Mouse (Mus musculus) midbrain, embryonic 10.5 days (tissue): ENCODE measurements around the gene Ifnar2. TPM values are rescaled to one million over a fixed set of nuclear protein-coding genes. Genes with fewer than 3 reads are reported as not detected.

Source experiments
- DNase-seq: peaks from one replicate; pipeline ENCODE4 v3.0.0-alpha.2; 2017; ENCODE audit warnings: low spot score
- H3K27ac ChIP-seq: fragments of 300-500 bp; sonication (generic); replicated peaks from 2 replicates; pipeline ENCODE4 v1.5.1; 2016; ENCODE audit warnings: mild to moderate bottlenecking
- H3K27me3 ChIP-seq: fragments of 300-500 bp; sonication (generic); 2 replicates; pipeline ENCODE4 v1.6.1; 2016; ENCODE audit warnings: low read depth, mild to moderate bottlenecking; ENCODE audit not compliant: poor library complexity, severe bottlenecking
- H3K36me3 ChIP-seq: fragments of 300-500 bp; sonication (generic); 2 replicates; pipeline ENCODE4 v1.6.1; 2016; ENCODE audit warnings: mild to moderate bottlenecking, moderate library complexity
- H3K4me1 ChIP-seq: fragments of 300-500 bp; sonication (generic); 2 replicates; pipeline ENCODE4 v1.6.1; 2016
- H3K4me3 ChIP-seq: fragments of 300-500 bp; sonication (generic); 2 replicates; pipeline ENCODE4 v1.5.1; 2016; ENCODE audit warnings: mild to moderate bottlenecking, moderate library complexity
- H3K9me3 ChIP-seq: fragments of 300-500 bp; sonication (generic); replicated peaks from 2 replicates; pipeline ENCODE4 v1.6.1; 2016; ENCODE audit warnings: mild to moderate bottlenecking
- WGBS: fragments of 180-500 bp; shearing (Covaris S2); methylation state at CpG from one replicate; pipeline ENCODE4 v1.1.7; 2016; 5-methylcytosine and 5-hydroxymethylcytosine counted together
- polyA plus RNA-seq: library from polyadenylated mRNA; unstranded; fragments of >200 nt; fragmentation: Nextera tagmentation; extraction: Ambion mirVana; gene quantifications from 2 replicates; pipeline ENCODE4 v1.2.1, GENCODE M21; 2016

Gene Ifnar2
- polyA plus RNA-seq, 1 experiment from 2014 or later, result 27.9 TPM

DNA sequence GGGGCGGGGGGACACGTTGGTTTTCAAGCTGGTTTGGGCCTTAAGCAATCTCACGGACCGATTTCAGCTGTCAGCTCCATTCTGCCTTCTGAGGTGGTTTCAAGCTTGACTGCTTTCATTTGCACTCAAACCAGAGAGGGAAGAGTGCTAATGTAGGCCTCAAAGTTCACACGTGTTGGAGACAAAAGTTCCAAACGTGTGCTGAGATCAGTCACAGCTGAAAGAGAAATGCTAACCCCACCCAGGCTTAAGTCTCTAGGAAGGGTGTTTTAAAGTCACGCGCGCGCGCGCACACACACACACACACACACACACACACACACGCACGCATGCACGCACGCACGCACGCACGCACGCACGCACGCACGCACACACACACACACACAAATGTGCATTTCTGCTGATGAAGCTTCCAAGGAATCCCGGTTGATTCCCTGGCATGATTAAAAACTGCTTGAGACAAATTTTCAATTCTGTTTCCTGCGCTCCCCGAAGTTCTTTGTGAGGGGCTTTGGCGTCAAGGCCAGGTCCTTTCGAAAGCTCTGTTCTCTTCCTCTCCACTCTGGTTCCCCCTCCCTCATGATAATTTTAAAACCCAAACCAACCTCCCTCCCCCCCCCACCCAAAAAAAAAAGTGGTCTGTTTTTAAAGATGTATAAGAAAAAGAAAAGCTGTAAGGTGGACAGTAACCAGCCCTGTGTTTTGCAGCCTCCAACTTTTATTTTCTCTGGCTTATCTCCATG, 23.8 kb upstream of the Ifnar2 start:
- H3K27me3 ChIP-seq, result peaks cover 69% of the 10 kb centered on the region
- H3K36me3 ChIP-seq, result no peaks in the 10 kb centered on the region
- H3K4me3 ChIP-seq, result no peak overlapping the region
- peaks cover 21% of the 10 kb centered on the region for H3K4me1 ChIP-seq
- no peak for DNase-seq
- no peak overlapping the region; the same call in 1 of the 2 replicates for H3K27ac ChIP-seq
- H3K9me3 ChIP-seq, result no peaks in the 10 kb centered on the region
- 72% methylated on average over 28 of the region's 28 CpGs for WGBS

- H3K27me3 ChIP-seq, result peaks cover 68% of the 10 kb centered on the region
- peak; percentile 78 for DNase-seq
- peaks cover 19% of the 10 kb centered on the region for H3K4me1 ChIP-seq
- no peak overlapping the region for H3K4me3 ChIP-seq
- WGBS, result 8% methylated on average over 7 of the region's 7 CpGs
- 0 out of 2 replicates have a peak overlapping the region, but pooled peaks have one; percentile 30 for H3K27ac ChIP-seq
- no peaks in the 10 kb centered on the region for H3K9me3 ChIP-seq
- H3K36me3 ChIP-seq, result no peaks in the 10 kb centered on the region
Measured at GRCm38 (mm10) chr16:91352084-91352562, 20.5 kb upstream of the Ifnar2 start.

DNA sequence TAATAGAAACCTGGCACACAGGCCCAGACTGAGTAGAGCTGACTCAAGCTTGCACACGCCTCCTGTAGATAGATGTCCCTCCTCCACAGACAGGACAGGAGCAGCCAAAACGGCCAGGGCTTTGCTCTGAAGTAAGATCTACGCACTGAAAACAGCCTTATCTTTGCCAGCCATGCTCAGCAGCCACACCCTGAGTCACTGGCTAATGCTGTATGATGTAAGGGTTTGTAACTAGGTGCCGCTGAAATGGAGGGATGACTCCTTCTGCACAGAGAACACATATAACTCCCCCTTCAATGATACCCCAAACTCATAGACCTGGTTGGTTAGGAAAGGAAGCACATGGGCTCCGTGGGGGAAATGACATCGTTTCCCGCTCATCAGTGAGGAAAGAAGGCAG, 19.8 kb upstream of the Ifnar2 start:
- no peaks in the 10 kb centered on the region for H3K36me3 ChIP-seq
- no peak overlapping the region for H3K4me3 ChIP-seq
- no peak for DNase-seq
- 0 out of 2 replicates have a peak overlapping the region, but pooled peaks have one; percentile 30 for H3K27ac ChIP-seq
- WGBS, result 74% methylated on average over 7 of the region's 7 CpGs
- H3K9me3 ChIP-seq, result no peaks in the 10 kb centered on the region
- H3K4me1 ChIP-seq, result peaks cover 18% of the 10 kb centered on the region
- H3K27me3 ChIP-seq, result peaks cover 63% of the 10 kb centered on the region

- H3K27ac ChIP-seq, result no peak overlapping the region
- H3K9me3 ChIP-seq, result no peaks in the 10 kb centered on the region
- peaks cover 61% of the 10 kb centered on the region for H3K27me3 ChIP-seq
- 85% methylated on average over 6 of the region's 6 CpGs for WGBS
- no peaks in the 10 kb centered on the region for H3K36me3 ChIP-seq
- DNase-seq, result no peak
- H3K4me3 ChIP-seq, result no peak overlapping the region
- peaks cover 14% of the 10 kb centered on the region for H3K4me1 ChIP-seq
Measured at GRCm38 (mm10) chr16:91353177-91353576, 19.4 kb upstream of the Ifnar2 start.

- no peaks in the 10 kb centered on the region for H3K9me3 ChIP-seq
- WGBS, result 88% methylated on average over 5 of the region's 5 CpGs
Measured at GRCm38 (mm10) chr16:91353638-91354037, 18.9 kb upstream of the Ifnar2 start.

DNA sequence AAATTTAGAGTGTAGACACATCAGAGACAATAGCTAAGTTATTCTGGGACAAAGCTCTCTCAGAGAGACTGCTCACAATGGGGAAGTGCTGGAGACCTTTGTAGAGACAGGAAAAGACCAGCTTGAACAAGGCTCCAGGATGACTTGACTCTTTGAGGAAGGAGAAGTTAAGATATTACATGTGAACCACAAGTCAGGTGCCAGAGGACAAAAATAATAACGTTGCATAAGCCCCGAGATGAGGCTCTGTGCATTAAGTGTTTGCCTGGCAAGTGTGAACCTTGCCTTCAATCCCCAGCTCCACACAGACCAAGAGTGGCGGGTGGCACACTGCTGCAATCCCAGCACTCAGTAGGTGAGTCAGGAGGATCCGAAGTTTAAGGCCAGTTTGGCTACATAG, 18.0 kb upstream of the Ifnar2 start:
- Histone ChIP-seq H3K9me3 (no peaks in the 10 kb centered on the region), H3K4me1 (peaks cover 4% of the 10 kb centered on the region; the same call in 1 of the 2 replicates), H3K4me3 (no peak overlapping the region), H3K27me3 (peaks cover 55% of the 10 kb centered on the region), H3K27ac (no peak overlapping the region), H3K36me3 (no peaks in the 10 kb centered on the region)
- no peak for DNase-seq
- 86% methylated on average over 4 of the region's 4 CpGs for WGBS

More at GRCm38 (mm10) chr16:91353638-91354037, 18.9 kb upstream of the Ifnar2 start:
- Histone ChIP-seq H3K4me1 (peaks cover 9% of the 10 kb centered on the region), H3K4me3 (no peak overlapping the region), H3K27me3 (peaks cover 58% of the 10 kb centered on the region), H3K27ac (no peak overlapping the region), H3K36me3 (no peaks in the 10 kb centered on the region)
- DNase-seq, result no peak

DNA sequence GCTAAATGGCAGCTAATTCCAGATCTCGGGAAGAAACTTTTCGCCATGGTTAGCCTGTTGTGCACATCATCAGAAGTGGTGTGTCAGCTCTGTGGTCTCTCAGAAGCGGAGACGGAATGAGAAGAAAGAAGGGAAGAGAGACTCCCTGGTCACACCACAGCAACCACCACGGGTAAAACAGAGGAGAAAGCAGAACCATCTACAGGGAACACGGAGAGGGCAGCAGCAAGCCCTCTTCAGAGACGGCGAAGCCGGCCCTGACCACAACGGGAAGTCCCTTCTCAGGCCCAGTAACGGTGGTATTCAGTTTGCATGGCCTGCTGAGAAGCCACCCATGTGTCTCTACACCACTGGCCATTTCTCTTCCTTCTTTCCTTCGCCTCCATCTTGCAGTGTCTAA, 17.4 kb upstream of the Ifnar2 start:
- Histone ChIP-seq H3K4me1 (peaks cover 4% of the 10 kb centered on the region), H3K36me3 (no peaks in the 10 kb centered on the region), H3K9me3 (no peaks in the 10 kb centered on the region), H3K27me3 (peaks cover 50% of the 10 kb centered on the region), H3K4me3 (no peak overlapping the region), H3K27ac (no peak overlapping the region)
- no peak for DNase-seq
- WGBS, result 75% methylated on average over 12 of the region's 12 CpGs

- Histone ChIP-seq H3K4me1 (no peaks in the 10 kb centered on the region; the same call in 1 of the 2 replicates), H3K36me3 (no peaks in the 10 kb centered on the region), H3K4me3 (no peak overlapping the region), H3K27ac (no peak overlapping the region), H3K27me3 (peaks cover 33% of the 10 kb centered on the region), H3K9me3 (no peaks in the 10 kb centered on the region)
- DNase-seq, result no peak
- 80% methylated on average over 10 of the region's 10 CpGs for WGBS
Measured at GRCm38 (mm10) chr16:91356760-91357525, 15.6 kb upstream of the Ifnar2 start.

DNA sequence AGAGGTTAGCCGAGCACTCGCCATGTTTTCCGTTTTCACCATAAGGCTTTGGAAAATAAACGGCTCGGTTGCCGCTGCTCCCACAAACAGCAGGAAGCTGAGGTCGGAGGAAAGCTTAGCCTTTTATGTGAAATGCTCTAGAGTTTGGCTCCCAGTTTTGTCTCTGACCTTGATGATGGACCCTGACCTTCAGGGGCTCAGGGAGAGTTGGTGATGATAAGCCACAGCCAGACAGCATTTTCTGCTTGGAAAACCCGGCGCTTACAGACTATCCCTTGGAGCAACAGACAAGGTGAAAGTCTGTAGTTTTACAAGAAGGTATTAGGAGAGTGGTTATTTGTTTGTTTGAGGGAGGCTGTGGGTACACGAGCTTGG, 15.1 kb upstream of the Ifnar2 start:
- Histone ChIP-seq H3K27me3 (peaks cover 30% of the 10 kb centered on the region), H3K27ac (no peak overlapping the region), H3K4me1 (peaks cover 2% of the 10 kb centered on the region; the same call in 1 of the 2 replicates), H3K36me3 (no peaks in the 10 kb centered on the region), H3K4me3 (no peak overlapping the region), H3K9me3 (no peaks in the 10 kb centered on the region)
- no peak for DNase-seq
- 58% methylated on average over 10 of the region's 10 CpGs for WGBS

- Histone ChIP-seq H3K27me3 (peaks cover 19% of the 10 kb centered on the region), H3K4me1 (peaks cover 8% of the 10 kb centered on the region), H3K36me3 (no peaks in the 10 kb centered on the region), H3K9me3 (no peaks in the 10 kb centered on the region), H3K27ac (no peak overlapping the region; the same call in 1 of the 2 replicates), H3K4me3 (no peak overlapping the region)
- WGBS, result 44% methylated on average over 8 of the region's 8 CpGs
- peak; percentile 41 for DNase-seq
Measured at GRCm38 (mm10) chr16:91358555-91358954, 14.0 kb upstream of the Ifnar2 start.

GRCm38 (mm10) chr16:91359531-91359930, 13.1 kb upstream of the Ifnar2 start:
- H3K27me3 ChIP-seq, result peaks cover 10% of the 10 kb centered on the region; the same call in 1 of the 2 replicates
- H3K9me3 ChIP-seq, result no peaks in the 10 kb centered on the region
- H3K27ac ChIP-seq, result no peak overlapping the region
- no peaks in the 10 kb centered on the region for H3K36me3 ChIP-seq
- peaks cover 8% of the 10 kb centered on the region for H3K4me1 ChIP-seq
- H3K4me3 ChIP-seq, result no peak overlapping the region
- no peak for DNase-seq
- WGBS, result 91% methylated on average over 13 of the region's 13 CpGs

GRCm38 (mm10) chr16:91360162-91360561, 12.4 kb upstream of the Ifnar2 start:
- Histone ChIP-seq H3K36me3 (no peaks in the 10 kb centered on the region), H3K4me3 (no peak overlapping the region), H3K9me3 (no peaks in the 10 kb centered on the region), H3K4me1 (peaks cover 8% of the 10 kb centered on the region), H3K27ac (no peak overlapping the region), H3K27me3 (peaks cover 4% of the 10 kb centered on the region; the same call in 1 of the 2 replicates)
- WGBS, result 65% methylated on average over 3 of the region's 3 CpGs
- no peak for DNase-seq

- 71% methylated on average over 2 of the region's 2 CpGs for WGBS
- no peak overlapping the region for H3K4me3 ChIP-seq
- H3K27me3 ChIP-seq, result no peaks in the 10 kb centered on the region
- H3K27ac ChIP-seq, result no peak overlapping the region
- peaks cover 8% of the 10 kb centered on the region for H3K4me1 ChIP-seq
- H3K9me3 ChIP-seq, result no peaks in the 10 kb centered on the region
- DNase-seq, result no peak
- no peaks in the 10 kb centered on the region for H3K36me3 ChIP-seq
Measured at GRCm38 (mm10) chr16:91362006-91362405, 10.6 kb upstream of the Ifnar2 start.
